Mouse (Mus musculus): ENCODE data around the gene Xcr1. TPM values are rescaled to one million over a fixed set of nuclear protein-coding genes. Genes with fewer than 3 reads are reported as not detected.

Xcr1 gene
- not detected for total RNA-seq (2021)

GRCm38 (mm10) chr9:123861929-123862328, at the start of gene Xcr1:
Gene Xcr1, minus strand, starts transcription at chr9:123862029.
- DNase-seq: no peak

GRCm38 (mm10) chr9:123872049-123872448, 10.2 kb upstream of the Xcr1 start:
- no peak for DNase-seq

GRCm38 (mm10) chr9:123869167-123869784, 7.4 kb upstream of the Xcr1 start:
- DNase-seq: no peak

- DNase-seq: no peak
Observed at GRCm38 (mm10) chr9:123863641-123864040, 1.8 kb upstream of the Xcr1 start.

GRCm38 (mm10) chr9:123862895-123863616, 1.2 kb upstream of the Xcr1 start:
- DNase-seq: no peak

- no peak for DNase-seq
Observed at GRCm38 (mm10) chr9:123856836-123857235, 5.0 kb downstream of the Xcr1 start.

GRCm38 (mm10) chr9:123852449-123853390, 9.1 kb downstream of the Xcr1 start:
- no peak for DNase-seq

- peak; percentile 94 for DNase-seq
Observed at GRCm38 (mm10) chr9:123851713-123852448, 9.9 kb downstream of the Xcr1 start, which contains the start of gene Fyco1. Gene Fyco1, minus strand, starts transcription at chr9:123851899.

- peak; percentile 70 for DNase-seq
Observed at GRCm38 (mm10) chr9:123851062-123851712, 10.6 kb downstream of the Xcr1 start.

- DNase-seq: peak; percentile 49
Observed at GRCm38 (mm10) chr9:123850705-123851061, 11.1 kb downstream of the Xcr1 start.

GRCm38 (mm10) chr9:123849976-123850695, 11.7 kb downstream of the Xcr1 start:
- DNase-seq: no peak

- DNase-seq: no peak
Observed at GRCm38 (mm10) chr9:123846490-123846889, 15.3 kb downstream of the Xcr1 start.

- DNase-seq: peak; percentile 61
Observed at GRCm38 (mm10) chr9:123845120-123845519, 16.7 kb downstream of the Xcr1 start.

- no peak for DNase-seq
Observed at GRCm38 (mm10) chr9:123844468-123844867, 17.4 kb downstream of the Xcr1 start.

GRCm38 (mm10) chr9:123840243-123840642, 21.6 kb downstream of the Xcr1 start:
- no peak for DNase-seq

- no peak for DNase-seq
Observed at GRCm38 (mm10) chr9:123835851-123836250, 26.0 kb downstream of the Xcr1 start.

- no peak for DNase-seq
Observed at GRCm38 (mm10) chr9:123828916-123829315, 32.9 kb downstream of the Xcr1 start.

GRCm38 (mm10) chr9:123826631-123827030, 35.2 kb downstream of the Xcr1 start:
- DNase-seq: no peak

- no peak for DNase-seq
Observed at GRCm38 (mm10) chr9:123818601-123819000, 43.2 kb downstream of the Xcr1 start.

GRCm38 (mm10) chr9:123815996-123816395, 45.8 kb downstream of the Xcr1 start:
- no peak for DNase-seq

- no peak for DNase-seq
Observed at GRCm38 (mm10) chr9:123815444-123815843, 46.4 kb downstream of the Xcr1 start.
